Mouse (Mus musculus): ENCODE measurements at regions not wholly inside any gene's neighbourhood (a gene's known extent, or its start where the extent isn't known, plus 50 kb on each side); places are given as distances from the start of the nearest gene placed in this dataset.

GRCm38 (mm10) chr15:38351701-38352100 lies 926.3 kb downstream of the 4930447A16Rik start:
- no peak overlapping the region for H3K4me3 ChIP-seq (ENCODE audit: control insufficient read depth, insufficient read depth, low read length)
- TF ChIP-seq CTCF (IDR thresholded peaks at IDR 0.05; ENCODE audit: borderline replicate concordance, control insufficient read depth, extremely low read depth, insufficient read depth, low read length, poor library complexity) = no peak
- TF ChIP-seq POLR2A (IDR thresholded peaks at IDR 0.05; ENCODE audit: control insufficient read depth, extremely low read depth, insufficient read depth, low read length, poor library complexity) = no peak
- DNase-seq = no peak
- H3K27me3 ChIP-seq (ENCODE audit: control insufficient read depth, insufficient read depth, low read length) = no peaks in the 10 kb centered on the region
- H3K4me1 ChIP-seq (replicated peaks; ENCODE audit: control insufficient read depth, insufficient read depth, low read length) = no peaks in the 10 kb centered on the region
- H3K27ac ChIP-seq (ENCODE audit: control insufficient read depth, insufficient read depth, low read length) = no peak overlapping the region
- H3K36me3 ChIP-seq (ENCODE audit: control insufficient read depth, insufficient read depth, low read length) = no peaks in the 10 kb centered on the region
- 82% methylated on average over 3 of the region's 3 CpGs for WGBS

- no peaks in the 10 kb centered on the region for H3K4me1 ChIP-seq (replicated peaks; ENCODE audit: control insufficient read depth, insufficient read depth, low read length)
- DNase-seq = no peak
- TF ChIP-seq CTCF (IDR thresholded peaks at IDR 0.05; ENCODE audit: borderline replicate concordance, control insufficient read depth, extremely low read depth, insufficient read depth, low read length, poor library complexity) (no peak), POLR2A (IDR thresholded peaks at IDR 0.05; ENCODE audit: control insufficient read depth, extremely low read depth, insufficient read depth, low read length, poor library complexity) (no peak)
- WGBS = 94% methylated on average over 4 of the region's 4 CpGs
- no peaks in the 10 kb centered on the region for H3K36me3 ChIP-seq (ENCODE audit: control insufficient read depth, insufficient read depth, low read length)
- H3K27ac ChIP-seq (ENCODE audit: control insufficient read depth, insufficient read depth, low read length) = no peak overlapping the region
- H3K4me3 ChIP-seq (ENCODE audit: control insufficient read depth, insufficient read depth, low read length) = no peak overlapping the region
- no peaks in the 10 kb centered on the region for H3K27me3 ChIP-seq (ENCODE audit: control insufficient read depth, insufficient read depth, low read length)
These were observed 928.0 kb downstream of the 4930447A16Rik start for GRCm38 (mm10) chr15:38353371-38353770.

GRCm38 (mm10) chr15:38359053-38359452 lies 933.7 kb downstream of the 4930447A16Rik start:
- 95% methylated on average over 3 of the region's 3 CpGs for WGBS
- Histone ChIP-seq H3K36me3 (ENCODE audit: control insufficient read depth, insufficient read depth, low read length) (no peaks in the 10 kb centered on the region), H3K4me3 (ENCODE audit: control insufficient read depth, insufficient read depth, low read length) (no peak overlapping the region), H3K4me1 (replicated peaks; ENCODE audit: control insufficient read depth, insufficient read depth, low read length) (no peaks in the 10 kb centered on the region), H3K27ac (ENCODE audit: control insufficient read depth, insufficient read depth, low read length) (no peak overlapping the region), H3K27me3 (ENCODE audit: control insufficient read depth, insufficient read depth, low read length) (no peaks in the 10 kb centered on the region)
- no peak for DNase-seq
- TF ChIP-seq CTCF (IDR thresholded peaks at IDR 0.05; ENCODE audit: borderline replicate concordance, control insufficient read depth, extremely low read depth, insufficient read depth, low read length, poor library complexity) (no peak), POLR2A (IDR thresholded peaks at IDR 0.05; ENCODE audit: control insufficient read depth, extremely low read depth, insufficient read depth, low read length, poor library complexity) (no peak)

- Histone ChIP-seq H3K4me3 (ENCODE audit: control insufficient read depth, insufficient read depth, low read length) (no peak overlapping the region), H3K27me3 (ENCODE audit: control insufficient read depth, insufficient read depth, low read length) (no peaks in the 10 kb centered on the region), H3K36me3 (ENCODE audit: control insufficient read depth, insufficient read depth, low read length) (no peaks in the 10 kb centered on the region), H3K27ac (ENCODE audit: control insufficient read depth, insufficient read depth, low read length) (no peak overlapping the region), H3K4me1 (replicated peaks; ENCODE audit: control insufficient read depth, insufficient read depth, low read length) (no peaks in the 10 kb centered on the region)
- no peak for DNase-seq
- no peak for TF ChIP-seq CTCF (IDR thresholded peaks at IDR 0.05; ENCODE audit: borderline replicate concordance, control insufficient read depth, extremely low read depth, insufficient read depth, low read length, poor library complexity)
- WGBS = 97% methylated on average over 5 of the region's 5 CpGs
These were observed 938.2 kb downstream of the 4930447A16Rik start for GRCm38 (mm10) chr15:38363522-38363921.

- Histone ChIP-seq H3K36me3 (ENCODE audit: control insufficient read depth, insufficient read depth, low read length) (no peaks in the 10 kb centered on the region), H3K27me3 (ENCODE audit: control insufficient read depth, insufficient read depth, low read length) (no peaks in the 10 kb centered on the region), H3K4me1 (replicated peaks; ENCODE audit: control insufficient read depth, insufficient read depth, low read length) (no peaks in the 10 kb centered on the region), H3K4me3 (ENCODE audit: control insufficient read depth, insufficient read depth, low read length) (no peak overlapping the region), H3K27ac (ENCODE audit: control insufficient read depth, insufficient read depth, low read length) (no peak overlapping the region)
- WGBS = 88% methylated on average over 3 of the region's 3 CpGs
- no peak for DNase-seq
- TF ChIP-seq CTCF (IDR thresholded peaks at IDR 0.05; ENCODE audit: borderline replicate concordance, control insufficient read depth, extremely low read depth, insufficient read depth, low read length, poor library complexity) = no peak
- no peak for TF ChIP-seq POLR2A (IDR thresholded peaks at IDR 0.05; ENCODE audit: control insufficient read depth, extremely low read depth, insufficient read depth, low read length, poor library complexity)
These were observed 938.7 kb downstream of the 4930447A16Rik start for GRCm38 (mm10) chr15:38364014-38364413.

- no peaks in the 10 kb centered on the region for H3K4me1 ChIP-seq (replicated peaks; ENCODE audit: control insufficient read depth, insufficient read depth, low read length)
- H3K36me3 ChIP-seq (ENCODE audit: control insufficient read depth, insufficient read depth, low read length) = no peaks in the 10 kb centered on the region
- H3K27ac ChIP-seq (ENCODE audit: control insufficient read depth, insufficient read depth, low read length) = no peak overlapping the region
- H3K27me3 ChIP-seq (ENCODE audit: control insufficient read depth, insufficient read depth, low read length) = no peaks in the 10 kb centered on the region
- TF ChIP-seq CTCF (IDR thresholded peaks at IDR 0.05; ENCODE audit: borderline replicate concordance, control insufficient read depth, extremely low read depth, insufficient read depth, low read length, poor library complexity) (no peak), POLR2A (IDR thresholded peaks at IDR 0.05; ENCODE audit: control insufficient read depth, extremely low read depth, insufficient read depth, low read length, poor library complexity) (no peak)
- no peak for DNase-seq
- H3K4me3 ChIP-seq (ENCODE audit: control insufficient read depth, insufficient read depth, low read length) = no peak overlapping the region
- 98% methylated on average over 5 of the region's 5 CpGs for WGBS
These were observed 942.3 kb downstream of the 4930447A16Rik start for GRCm38 (mm10) chr15:38367643-38368042.

GRCm38 (mm10) chr15:38368291-38368690 lies 942.9 kb downstream of the 4930447A16Rik start:
- Histone ChIP-seq H3K27me3 (ENCODE audit: control insufficient read depth, insufficient read depth, low read length) (no peaks in the 10 kb centered on the region), H3K27ac (ENCODE audit: control insufficient read depth, insufficient read depth, low read length) (no peak overlapping the region), H3K4me1 (replicated peaks; ENCODE audit: control insufficient read depth, insufficient read depth, low read length) (no peaks in the 10 kb centered on the region), H3K36me3 (ENCODE audit: control insufficient read depth, insufficient read depth, low read length) (no peaks in the 10 kb centered on the region), H3K4me3 (ENCODE audit: control insufficient read depth, insufficient read depth, low read length) (no peak overlapping the region)
- DNase-seq = no peak
- TF ChIP-seq POLR2A (IDR thresholded peaks at IDR 0.05; ENCODE audit: control insufficient read depth, extremely low read depth, insufficient read depth, low read length, poor library complexity) (no peak), CTCF (IDR thresholded peaks at IDR 0.05; ENCODE audit: borderline replicate concordance, control insufficient read depth, extremely low read depth, insufficient read depth, low read length, poor library complexity) (no peak)
- 96% methylated on average over 4 of the region's 4 CpGs for WGBS

All from thymus, adult 2 months (tissue).